Mouse (Mus musculus) heart, adult 2 months (tissue): ENCODE results near the gene Slc12a7.

Source experiments
- CTCF ChIP-seq: fragments of 200-600 bp; IDR thresholded peaks from 2 replicates; pipeline ENCODE4 v1.8.1; 2022; ENCODE audit warnings: antibody characterized with exemption, mild to moderate bottlenecking, moderate library complexity
- EP300 ChIP-seq: fragments of 200-500 bp; IDR thresholded peaks from 2 replicates; pipeline ENCODE4 v1.6.1; 2011; ENCODE audit warnings: low read depth, low read length, control low read depth; ENCODE audit not compliant: insufficient read depth
- POLR2A ChIP-seq: fragments of 200-500 bp; IDR thresholded peaks from 2 replicates; pipeline ENCODE4 v1.6.1; 2011; ENCODE audit warnings: mild to moderate bottlenecking, low read depth, low read length, control low read depth; ENCODE audit not compliant: insufficient read depth

DNA sequence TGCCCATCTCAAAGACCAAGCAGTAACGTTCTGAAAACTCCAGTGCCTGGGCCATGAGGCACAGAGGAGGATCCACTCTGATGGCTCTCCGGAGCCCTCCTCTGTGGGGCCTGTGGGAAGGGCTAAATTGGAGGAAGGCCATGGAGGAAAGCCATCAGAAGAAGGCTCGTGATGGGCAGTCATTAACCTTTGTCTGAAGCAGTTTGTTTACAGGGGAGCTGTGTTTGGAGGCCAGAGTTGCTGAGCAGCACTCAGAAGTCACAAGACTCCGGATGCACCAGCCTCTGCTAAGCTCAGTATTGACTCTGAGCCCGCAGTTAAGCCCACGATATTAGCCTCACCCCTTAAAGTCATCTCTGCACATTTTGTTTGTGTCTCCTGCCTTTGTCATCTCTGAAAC lies 23.4 kb upstream of the Slc12a7 start:
- TF ChIP-seq POLR2A (no peak), CTCF (no peak), EP300 (no peak)
